Mouse (Mus musculus) testis, adult 2 months (tissue): ENCODE results near the gene Col2a1.

Experiments
- CTCF ChIP-seq: fragments of 200-500 bp; IDR thresholded peaks from 2 replicates; pipeline ENCODE4 v1.5.1; 2012; ENCODE audit warnings: low read depth, mild to moderate bottlenecking, inconsistent platforms, low read length, moderate library complexity; ENCODE audit not compliant: control insufficient read depth, insufficient read depth, insufficient replicate concordance
- POLR2A ChIP-seq: fragments of 200-500 bp; IDR thresholded peaks from 2 replicates; pipeline ENCODE4 v1.6.1; 2012; ENCODE audit warnings: low read depth, mild to moderate bottlenecking, inconsistent platforms, low read length, moderate library complexity; ENCODE audit not compliant: control insufficient read depth

GRCm38 (mm10) chr15:98019047-98019446 lies 14.6 kb upstream of the Col2a1 start:
- TF ChIP-seq POLR2A: no peak
- no peak for TF ChIP-seq CTCF
